Mouse (Mus musculus) heart, adult 18-20 months (tissue): ENCODE results near the gene Vsnl1. TPM values are rescaled to one million over a fixed set of nuclear protein-coding genes. Genes with fewer than 3 reads are reported as not detected.
A peak's percentile ranks its signal among the peaks of the same experiment; 100 is the strongest.

Experiments
- DNase-seq, 2 experiments: peaks; one replicate each; pipeline ENCODE4 v3.0.0; 2021 to 2022; ENCODE audit warnings: mixed read lengths in 1 of 2
- total RNA-seq, 2 experiments: library from RNA; stranded (reverse); gene quantifications; 2 replicates each; pipeline ENCODE4 v1.2.3; 2021

Vsnl1 gene
- total RNA-seq, 2 experiments from 2014 or later: 0.40 to 0.62 TPM

DNA sequence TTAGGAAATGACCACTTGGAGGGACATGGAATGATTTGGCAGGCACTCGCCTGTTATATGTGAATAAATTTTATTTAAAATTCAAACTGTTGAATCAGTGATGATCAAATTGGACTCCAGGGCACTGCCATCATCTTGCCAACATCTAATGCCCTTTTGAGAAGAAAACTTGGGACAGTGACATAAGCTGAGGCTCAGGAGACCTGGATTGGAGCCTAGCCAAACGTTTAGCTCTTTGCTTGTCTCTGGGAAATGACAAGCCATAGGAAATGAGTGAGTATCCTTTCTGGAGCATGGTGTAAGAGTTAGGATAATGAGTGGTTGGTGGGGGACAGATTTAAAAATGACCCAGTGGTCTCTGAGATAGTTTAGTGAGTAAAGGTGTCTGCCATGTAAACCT, 57.0 kb downstream of the Vsnl1 start:
- no peak for DNase-seq

DNA sequence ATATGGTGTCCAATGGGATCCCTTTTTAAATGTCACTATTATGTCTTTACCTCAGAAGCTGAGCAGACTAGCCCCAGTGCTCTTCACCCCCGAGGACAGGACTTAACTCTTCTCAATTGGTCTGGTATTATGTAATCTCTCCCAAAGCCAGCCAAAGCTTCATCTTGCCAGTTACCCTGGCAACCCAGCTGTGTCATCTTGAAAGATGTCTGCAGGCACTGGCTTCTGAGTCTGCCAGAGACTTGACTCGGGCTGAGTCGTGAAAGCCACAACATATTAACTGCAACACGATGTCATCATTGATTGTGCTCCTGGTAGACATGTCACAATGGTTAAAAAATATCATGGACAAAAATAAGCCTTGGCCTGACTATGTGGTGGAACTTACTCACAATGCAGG, 66.4 kb downstream of the Vsnl1 start:
- DNase-seq: peak in 1 of 2 experiments; percentile 10

DNA sequence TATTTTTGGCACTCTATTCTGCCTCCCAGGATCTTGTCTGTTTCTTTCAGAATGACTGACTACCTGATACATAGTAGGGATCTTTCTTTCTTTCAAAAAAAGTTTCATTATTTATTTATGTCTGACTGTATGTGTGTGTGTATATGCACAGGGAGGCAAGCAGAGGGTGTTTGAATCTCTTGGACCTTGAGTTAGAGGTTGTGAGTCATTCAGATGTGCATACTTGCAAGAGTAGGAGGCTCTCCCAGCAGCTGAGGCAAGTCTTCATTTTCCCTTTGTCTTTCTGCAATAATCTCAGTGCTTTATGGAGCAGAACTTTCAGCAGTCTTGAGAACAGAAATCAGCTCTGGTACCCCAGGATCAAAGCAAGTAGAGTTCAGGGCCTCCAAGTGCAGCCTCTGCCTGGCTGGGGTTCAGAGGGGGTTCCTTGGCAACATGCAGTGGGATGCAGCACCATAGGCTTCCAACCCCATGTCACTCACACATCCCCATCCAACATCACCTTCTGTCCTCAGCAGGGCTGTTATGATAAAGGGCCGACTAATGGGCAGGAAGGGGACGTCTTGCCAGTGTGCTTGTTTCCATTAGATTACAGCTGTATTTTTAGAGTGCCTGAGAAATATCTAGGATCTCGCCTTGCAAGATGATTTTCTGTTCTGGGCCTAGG, 69.2 kb downstream of the Vsnl1 start:
- DNase-seq: no peak

DNA sequence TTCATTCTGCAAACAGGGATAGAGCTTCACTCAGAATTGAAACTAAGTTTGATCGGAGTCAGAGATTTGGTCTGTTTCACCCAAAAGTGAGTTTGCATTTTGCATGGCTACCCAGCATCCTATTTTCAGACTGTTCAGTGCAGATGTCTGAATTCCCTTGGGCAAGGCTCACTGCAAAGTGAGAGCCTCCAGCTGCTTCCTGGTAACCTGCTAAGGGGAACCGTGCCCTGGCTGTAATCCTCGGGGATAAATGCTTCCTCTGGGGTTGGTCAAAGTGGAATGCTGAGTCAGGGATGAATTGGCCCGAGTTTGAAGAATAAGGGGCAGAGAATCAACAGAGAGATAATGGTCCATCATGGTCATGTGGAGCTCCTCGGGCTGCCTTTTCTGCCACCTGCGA, 71.5 kb downstream of the Vsnl1 start:
- peak in 1 of 2 experiments; percentile 9 for DNase-seq

DNA sequence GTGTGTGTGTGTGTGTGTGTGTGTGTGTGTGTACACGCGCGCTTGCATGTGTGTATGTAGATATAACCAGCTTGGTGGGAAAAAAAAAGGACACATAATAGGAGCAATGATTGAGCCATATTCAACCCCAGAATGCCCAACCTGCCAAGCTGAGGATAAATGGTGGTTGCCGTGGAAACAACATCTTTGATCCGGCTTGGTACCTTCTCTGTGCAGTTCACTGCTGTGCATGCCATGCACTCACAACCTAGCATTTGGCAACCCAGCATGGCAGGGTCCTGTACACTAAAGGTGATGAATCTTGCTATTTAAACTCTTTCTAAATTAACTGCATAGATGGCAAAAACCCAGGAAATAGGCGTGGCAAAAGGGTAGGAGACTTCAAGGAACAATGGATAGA, 74.0 kb downstream of the Vsnl1 start:
- DNase-seq: no peak

DNA sequence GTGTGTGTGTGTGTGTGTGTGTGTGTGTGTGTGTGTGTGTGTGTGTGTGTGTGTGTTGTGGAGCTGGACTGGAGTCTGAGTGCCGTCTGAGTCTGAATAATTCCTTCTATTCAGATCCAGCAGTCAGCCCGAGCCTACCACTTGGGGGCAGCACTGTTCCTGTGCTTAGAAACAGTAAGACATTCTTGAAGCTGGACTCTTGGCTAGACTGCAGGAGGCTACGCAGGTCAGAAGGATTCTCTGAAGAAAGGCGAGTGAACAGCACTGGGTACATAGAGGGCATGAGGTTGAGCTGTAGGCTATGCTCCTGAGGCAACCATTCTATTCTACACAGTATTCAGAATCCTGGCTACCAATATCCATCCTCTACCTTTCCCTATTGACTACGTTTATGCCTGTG, 85.5 kb downstream of the Vsnl1 start:
- peak; percentile 44 to 78 for DNase-seq

DNA sequence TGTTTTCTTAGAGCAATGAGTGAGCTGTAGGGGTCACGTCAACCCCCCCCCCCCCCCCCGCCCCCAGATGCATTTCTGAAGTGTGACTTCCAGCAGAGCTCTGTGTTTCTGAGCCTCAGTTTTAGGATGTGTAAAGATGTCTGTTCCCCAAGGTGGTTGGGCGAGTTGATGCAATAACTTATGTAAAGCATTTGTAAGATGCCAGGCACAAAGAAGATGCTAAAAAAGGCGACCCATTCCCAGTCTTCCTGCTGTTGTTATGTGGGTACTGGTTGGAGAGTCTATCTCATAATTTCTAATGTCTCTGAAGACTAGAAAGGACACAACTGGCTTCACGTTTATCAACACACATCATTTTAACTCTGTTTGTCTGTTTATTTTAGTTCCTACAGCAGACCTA, 86.5 kb downstream of the Vsnl1 start:
- DNase-seq: no peak

DNA sequence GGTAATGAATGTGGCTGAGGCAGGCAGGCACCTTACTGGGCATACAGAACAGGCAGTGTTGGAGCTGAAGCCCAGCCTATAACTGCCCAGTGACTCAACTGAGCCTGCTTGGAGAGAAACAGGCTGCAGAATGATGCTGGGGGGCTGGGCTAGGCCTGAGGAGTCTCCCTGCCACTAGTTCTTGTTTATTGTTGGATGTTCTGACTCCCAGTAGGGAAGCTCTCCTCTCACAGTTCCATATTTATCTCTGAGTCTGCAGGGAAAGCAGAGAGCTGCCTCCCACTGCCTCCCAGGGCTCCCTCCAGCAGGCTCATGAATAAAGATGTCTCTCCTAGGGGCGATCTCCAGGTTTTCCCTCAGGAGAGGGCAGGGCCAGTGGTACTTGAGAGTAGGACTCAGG, 88.0 kb downstream of the Vsnl1 start:
- DNase-seq: no peak

DNA sequence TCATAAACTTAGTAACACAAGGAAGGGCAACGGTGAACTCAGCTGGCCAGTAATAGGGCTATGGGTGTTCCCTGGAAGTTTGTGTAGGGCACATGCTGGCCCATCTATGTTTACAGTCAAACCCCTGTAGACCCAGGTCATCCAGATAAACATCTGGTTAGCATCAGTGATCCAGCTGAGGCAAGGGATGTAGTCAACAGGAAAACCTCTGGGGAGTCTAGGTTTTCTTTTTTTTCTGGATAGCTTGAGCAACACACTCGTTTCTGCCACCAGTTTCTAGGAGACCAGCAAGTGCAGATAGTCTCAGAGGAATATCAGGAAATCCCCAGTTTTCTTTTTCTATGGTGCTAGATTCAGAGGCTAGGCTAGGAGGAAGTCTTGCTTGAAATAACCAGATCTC, 90.5 kb downstream of the Vsnl1 start:
- DNase-seq: peak; percentile 22 to 50

DNA sequence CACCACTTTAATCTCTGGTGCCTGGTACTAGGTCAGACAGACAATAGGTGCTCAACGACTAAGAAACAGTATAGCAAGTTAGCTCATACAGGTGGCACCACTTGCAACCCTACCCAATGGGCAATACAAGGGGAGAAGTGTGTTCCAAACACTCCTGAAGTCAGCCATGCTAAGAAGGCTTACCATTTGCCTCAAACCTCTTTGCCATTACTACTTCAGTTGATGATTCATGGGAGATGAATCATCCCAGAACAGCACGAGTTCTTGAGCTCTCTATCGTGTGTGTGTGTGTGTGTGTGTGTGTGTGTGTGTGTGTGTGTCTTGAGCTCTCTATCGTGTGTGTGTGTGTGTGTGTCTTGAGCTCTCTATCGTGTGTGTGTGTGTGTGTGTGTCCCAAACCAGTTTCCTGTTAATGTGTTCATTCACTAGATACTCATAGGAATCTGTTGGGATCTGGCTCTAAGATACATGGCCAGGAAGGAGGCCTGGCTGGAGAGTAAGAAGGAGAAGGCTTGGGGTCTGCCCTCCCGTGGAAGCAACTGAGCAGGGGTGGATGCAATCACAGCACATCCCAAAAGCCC, 94.3 kb downstream of the Vsnl1 start:
- DNase-seq: no peak

DNA sequence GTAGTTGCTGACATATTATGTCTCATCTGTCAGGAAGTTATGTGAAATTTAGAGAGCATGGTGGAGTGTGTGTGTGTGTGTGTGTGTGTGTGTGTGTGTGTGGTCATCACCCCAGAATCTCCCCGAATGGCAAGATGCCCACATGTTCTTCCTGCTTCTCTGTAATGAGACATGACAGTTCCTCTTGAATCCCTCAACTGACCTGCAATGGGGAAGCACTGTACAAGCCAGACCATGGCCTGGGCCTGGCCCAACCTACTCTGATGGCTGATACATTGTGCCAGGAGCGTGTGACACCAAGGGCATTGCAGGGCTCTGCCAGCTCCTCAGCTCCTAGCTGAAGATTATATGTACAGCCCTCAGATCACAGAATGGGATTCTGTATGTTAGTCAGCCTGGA, 98.2 kb downstream of the Vsnl1 start:
- peak; percentile 10 to 16 for DNase-seq

DNA sequence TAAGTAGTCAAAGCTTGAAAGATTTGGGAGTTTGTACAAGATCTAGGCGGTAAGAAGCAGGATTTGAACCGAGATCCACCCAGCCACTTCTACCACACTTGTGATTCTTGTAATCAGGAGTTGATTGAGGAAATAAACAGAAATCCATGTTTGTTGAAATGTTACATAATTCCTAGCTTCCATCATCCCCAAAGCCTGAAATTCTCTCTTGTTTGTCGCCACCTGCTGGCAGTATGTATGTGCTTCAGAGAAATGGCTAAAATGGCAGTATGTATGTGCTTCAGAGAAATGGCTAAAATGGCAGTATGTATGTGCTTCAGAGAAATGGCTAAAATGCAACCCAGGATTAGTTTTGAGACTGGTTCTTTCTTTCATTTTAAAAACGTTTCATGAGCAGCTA, 99.6 kb downstream of the Vsnl1 start:
- peak; percentile 39 to 79 for DNase-seq

DNA sequence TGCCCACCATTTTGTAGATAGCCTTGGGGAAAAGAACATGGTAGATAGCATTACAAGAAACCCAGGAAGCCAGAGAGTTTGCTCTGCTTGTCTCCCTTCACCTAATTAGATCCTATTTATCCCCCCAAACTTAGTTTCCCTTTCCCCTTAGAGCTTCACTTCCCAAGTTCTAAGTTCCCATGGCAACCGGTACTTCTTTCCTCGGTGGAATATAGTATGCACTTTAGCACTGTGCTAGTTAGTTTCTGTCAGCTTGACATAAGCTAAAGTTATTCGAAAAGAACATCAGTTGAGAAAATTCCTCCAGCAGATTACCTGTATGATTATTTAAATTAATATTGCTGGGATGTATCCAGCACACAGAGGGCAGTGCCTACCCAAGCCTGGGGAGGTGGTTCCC, 109.9 kb downstream of the Vsnl1 start:
- DNase-seq: no peak

DNA sequence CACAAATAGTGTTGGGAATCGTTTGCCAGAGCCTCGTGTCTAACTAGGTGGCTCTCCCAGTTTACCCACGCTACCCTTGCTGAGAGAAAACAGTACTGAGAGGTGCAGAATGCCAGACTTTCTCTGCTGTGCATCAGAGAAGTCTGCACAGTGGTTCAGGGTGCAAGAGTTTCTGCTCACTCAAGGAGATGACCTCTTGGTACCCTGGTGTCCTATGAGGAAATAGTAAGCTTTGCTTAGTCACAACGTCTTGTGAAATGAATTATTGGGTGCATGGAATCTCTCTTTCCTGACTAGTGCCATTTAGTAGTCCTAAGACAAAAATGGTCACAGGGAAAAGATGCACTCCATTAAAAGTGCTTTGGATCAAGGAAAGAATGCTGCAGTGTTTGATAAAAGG, 111.9 kb downstream of the Vsnl1 start:
- no peak for DNase-seq

DNA sequence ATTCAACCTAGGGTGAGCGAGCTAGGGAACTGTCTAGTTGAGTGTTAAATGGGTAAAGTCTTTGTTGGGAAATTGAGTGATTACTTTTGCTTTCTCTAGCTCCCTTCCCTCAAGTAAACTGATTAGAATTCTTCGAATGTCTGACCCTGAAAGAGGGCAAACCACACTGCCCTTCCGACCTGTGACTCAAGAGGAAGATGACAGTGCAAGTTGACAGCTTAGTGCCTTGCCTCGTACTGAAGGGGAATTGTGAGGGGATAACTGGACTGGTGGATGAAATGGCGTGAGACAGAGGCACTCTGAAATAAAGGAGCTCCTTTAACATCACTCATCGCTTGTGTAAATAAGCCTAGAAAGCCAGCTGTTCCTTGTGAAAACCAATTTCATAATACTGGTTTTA, 118.7 kb downstream of the Vsnl1 start:
- no peak for DNase-seq

DNA sequence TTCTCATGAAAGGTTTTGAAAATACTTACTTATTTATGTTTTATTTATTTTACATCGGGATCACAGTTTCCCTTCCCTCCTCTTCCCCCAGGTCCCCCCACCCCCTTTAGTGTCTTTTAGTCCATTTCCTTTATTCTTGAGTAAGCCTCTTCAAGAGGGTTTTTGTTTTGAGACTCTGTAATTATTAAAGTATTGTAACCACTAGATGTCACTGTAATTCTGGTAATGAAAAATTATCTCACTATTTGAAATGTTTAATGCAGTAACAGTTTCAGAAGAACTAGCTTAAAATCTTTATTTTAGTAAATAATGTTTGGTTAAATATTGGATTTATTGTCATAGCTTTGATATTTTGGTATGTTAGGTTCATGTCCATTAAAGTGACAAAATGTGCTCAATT, 122.6 kb downstream of the Vsnl1 start:
- DNase-seq: no peak

DNA sequence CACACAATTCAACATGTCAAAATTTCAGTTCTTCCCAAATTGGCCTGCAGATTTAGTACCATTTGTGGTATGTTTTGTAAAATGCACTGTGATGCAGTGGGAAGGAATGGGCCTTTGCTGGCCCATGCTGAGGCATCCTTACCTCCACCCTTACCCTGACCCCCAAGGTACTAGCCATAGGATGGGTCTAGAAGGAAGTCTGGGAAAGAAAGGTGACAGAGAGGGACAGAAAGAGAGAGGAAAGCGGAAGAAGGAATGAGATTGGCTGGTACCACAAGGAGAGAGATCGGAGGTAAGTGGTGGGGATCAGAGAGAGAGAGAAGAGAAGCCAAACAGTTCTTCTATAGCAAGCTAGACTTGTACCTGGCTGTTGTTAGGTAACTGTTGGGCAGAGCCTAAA, 125.3 kb downstream of the Vsnl1 start:
- DNase-seq: no peak

DNA sequence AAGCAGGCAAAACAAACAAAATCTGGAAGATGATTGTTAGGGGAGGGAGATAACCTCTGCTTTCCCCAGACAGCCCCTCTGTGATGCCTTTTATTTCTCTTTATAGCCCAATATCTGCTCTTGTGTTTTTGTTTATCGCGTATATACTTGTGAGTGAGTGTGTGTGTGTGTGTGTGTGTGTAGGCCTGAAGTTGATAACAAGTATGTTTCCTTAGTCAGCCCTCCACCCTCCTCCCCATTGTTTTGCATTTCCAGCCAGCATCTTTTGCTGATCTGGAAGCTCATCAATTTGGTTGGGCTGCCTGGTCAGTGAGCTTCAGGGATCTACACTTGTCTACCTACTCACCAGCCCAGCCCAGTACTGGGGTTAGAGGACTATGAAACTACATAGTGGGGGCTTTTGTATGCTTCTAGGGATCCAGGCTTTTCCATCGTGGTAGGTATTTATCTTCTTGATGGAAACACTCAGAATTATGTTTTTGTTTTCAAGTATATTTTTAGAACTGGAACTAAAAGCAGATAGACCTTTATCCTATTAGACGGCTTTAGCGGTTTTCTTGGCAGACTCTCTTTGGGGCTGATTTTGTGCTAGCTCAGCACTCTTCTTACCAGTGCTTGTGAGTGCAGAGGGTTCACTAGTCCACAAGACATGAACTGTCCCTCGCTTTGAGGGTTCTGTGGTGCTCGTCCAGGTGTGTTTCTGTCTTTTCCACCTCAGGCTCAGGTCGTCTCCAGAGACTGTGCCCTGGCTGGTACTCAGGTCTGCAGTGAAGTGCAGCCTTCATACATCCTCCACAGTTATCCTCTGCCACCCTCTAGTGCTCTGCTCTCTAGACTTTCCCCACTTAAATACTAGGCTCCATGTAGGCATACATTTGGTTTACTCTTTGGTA, 129.4 kb downstream of the Vsnl1 start:
- DNase-seq: no peak

DNA sequence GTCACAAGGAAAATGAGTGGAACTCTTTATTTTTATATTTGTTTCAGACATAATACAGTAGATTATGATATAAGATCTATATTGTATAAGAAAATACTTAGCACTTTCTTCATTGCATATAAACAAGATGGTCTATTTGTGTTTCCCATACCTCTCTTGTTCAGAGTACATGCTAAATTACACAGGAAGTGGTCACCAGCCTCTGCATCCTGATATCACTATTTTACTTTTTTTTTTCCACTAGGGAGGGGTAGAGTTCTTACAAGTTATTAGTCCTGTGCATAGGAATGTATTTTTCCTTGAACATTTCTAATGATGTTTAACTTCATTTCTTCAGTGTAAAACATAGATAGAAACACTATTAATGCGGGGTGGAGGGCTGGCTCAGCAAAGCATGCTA, 135.6 kb downstream of the Vsnl1 start:
- DNase-seq: no peak

DNA sequence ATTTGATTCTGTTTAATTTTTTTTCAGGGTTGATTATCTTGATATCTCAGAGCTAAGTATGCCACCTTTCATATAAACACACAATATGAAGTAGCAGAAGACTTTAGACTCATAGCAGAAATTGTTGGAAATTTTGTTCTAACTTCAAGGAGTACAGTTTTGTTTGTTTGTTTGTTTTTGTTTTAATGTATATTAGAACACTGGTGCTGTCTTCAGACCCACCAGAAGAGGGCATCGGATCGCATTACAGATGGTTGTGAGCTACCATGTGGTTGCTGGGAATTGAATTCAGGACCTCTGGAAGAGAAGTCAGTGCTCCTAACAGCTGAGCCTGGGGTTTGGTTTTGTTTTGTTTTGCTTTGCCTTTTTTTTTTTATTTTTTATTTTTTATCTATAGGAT, 150.0 kb downstream of the Vsnl1 start:
- no peak for DNase-seq

DNA sequence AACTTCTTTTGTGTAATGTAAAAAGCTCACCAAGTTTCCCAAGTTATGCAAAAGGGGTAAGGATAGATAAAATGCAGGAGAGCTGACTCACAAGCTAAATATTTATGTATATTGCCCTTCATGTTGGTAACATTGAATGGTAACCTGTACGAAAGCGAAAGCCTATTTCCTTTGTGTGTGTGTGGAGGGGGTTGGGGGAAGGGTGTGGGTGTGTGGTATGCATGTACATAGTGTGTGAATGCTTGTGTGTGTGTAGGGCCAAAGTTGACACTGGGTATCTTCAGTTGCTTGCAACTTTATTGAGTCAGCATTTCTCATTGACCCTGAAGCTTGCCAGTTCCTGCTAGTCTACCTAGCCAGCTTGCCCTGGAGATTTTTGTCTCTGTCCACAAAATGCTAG, 154.8 kb downstream of the Vsnl1 start:
- no peak for DNase-seq

DNA sequence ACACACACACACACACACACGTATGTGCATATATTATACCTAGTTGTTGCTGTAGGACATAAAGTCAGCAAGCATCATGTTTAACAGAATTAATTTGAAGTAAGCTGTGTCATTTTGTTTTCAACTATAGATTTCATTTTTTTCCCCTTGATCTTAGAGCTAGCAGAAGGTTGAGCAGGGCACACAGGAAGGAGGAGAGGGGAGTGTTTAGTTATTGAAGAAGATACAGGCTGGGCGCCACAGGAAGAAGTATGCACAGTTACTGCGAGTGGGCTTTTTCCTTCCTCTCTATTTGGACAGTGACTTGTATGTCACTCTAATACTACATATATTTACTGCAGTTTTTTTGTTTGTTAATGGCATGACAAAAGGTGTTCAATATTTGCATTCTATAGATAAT, 156.5 kb downstream of the Vsnl1 start:
- no peak for DNase-seq

DNA sequence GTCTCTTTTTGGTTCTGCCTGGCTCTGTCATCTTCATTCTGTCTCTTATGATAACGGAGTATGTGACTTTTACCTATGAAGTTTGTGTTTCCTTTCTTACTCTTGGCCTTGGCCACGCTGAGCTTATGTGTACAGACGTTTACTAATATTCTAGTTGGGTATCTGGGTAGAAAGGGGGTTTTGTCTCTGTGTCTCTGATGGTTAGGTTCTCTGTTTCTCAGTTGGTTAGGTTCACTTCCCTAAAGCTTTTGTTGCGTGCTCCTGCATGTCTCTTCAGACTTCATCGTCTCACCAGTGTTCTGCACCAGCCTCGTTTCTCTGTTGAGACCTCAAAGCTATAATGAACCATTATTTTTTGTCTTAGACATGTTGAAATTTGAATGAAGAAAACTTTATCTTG, 159.2 kb downstream of the Vsnl1 start:
- DNase-seq: no peak

DNA sequence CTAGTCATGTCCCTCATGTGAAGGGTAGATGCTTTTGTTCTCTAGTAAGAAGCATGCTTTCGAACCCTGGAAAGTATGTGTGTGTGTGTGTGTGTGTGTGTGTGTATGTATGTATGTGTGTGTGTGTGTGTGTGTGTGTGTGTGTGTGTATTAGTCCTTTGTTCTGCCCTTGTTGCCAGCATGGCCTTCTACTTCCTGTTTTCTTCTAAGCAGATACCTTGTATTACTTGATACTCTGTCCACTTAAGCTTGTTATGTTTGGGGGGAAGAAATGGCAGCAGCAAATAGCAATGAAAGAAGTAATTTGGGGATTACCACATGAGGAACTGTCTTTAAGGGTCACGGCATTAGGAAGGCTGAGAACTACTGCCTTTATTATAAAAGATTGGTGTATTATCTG, 159.8 kb downstream of the Vsnl1 start:
- DNase-seq: no peak
